Mouse (Mus musculus): ENCODE measurements around the gene Rprd1b.

The Rprd1b gene

GRCm38 (mm10) chr2:158028354-158028863 lies at the start of gene Rprd1b, which contains the start of gene Tti1:
TSS of gene Rprd1b (plus strand) at chr2:158028497.
TSS of gene Tti1 (minus strand) at chr2:158028433.
- DNase-seq (ENCODE audit: low spot score), result peak; percentile 95

GRCm38 (mm10) chr2:157979241-157979640 lies 49.1 kb upstream of the Rprd1b start:
- no peak for DNase-seq (ENCODE audit: low spot score)

GRCm38 (mm10) chr2:157982727-157983126 lies 45.6 kb upstream of the Rprd1b start:
- DNase-seq (ENCODE audit: low spot score), result no peak

GRCm38 (mm10) chr2:157983276-157983675 lies 45.0 kb upstream of the Rprd1b start:
- no peak for DNase-seq (ENCODE audit: low spot score)

- no peak for DNase-seq (ENCODE audit: low spot score)
These were observed 42.7 kb upstream of the Rprd1b start for GRCm38 (mm10) chr2:157985611-157986010.

GRCm38 (mm10) chr2:157986235-157986634 lies 42.1 kb upstream of the Rprd1b start:
- no peak for DNase-seq (ENCODE audit: low spot score)

- DNase-seq (ENCODE audit: low spot score), result no peak
These were observed 39.7 kb upstream of the Rprd1b start for GRCm38 (mm10) chr2:157988416-157989190.

GRCm38 (mm10) chr2:157989946-157990345 lies 38.4 kb upstream of the Rprd1b start:
- DNase-seq (ENCODE audit: low spot score), result no peak

GRCm38 (mm10) chr2:157991026-157991425 lies 37.3 kb upstream of the Rprd1b start:
- DNase-seq (ENCODE audit: low spot score), result no peak

- no peak for DNase-seq (ENCODE audit: low spot score)
These were observed 35.8 kb upstream of the Rprd1b start for GRCm38 (mm10) chr2:157992501-157992900.

GRCm38 (mm10) chr2:157998817-157999216 lies 29.5 kb upstream of the Rprd1b start:
- no peak for DNase-seq (ENCODE audit: low spot score)

- DNase-seq (ENCODE audit: low spot score), result no peak
These were observed 23.7 kb upstream of the Rprd1b start for GRCm38 (mm10) chr2:158004620-158005019.

GRCm38 (mm10) chr2:158005641-158006040 lies 22.7 kb upstream of the Rprd1b start:
- no peak for DNase-seq (ENCODE audit: low spot score)

- no peak for DNase-seq (ENCODE audit: low spot score)
These were observed 18.9 kb upstream of the Rprd1b start for GRCm38 (mm10) chr2:158009373-158009772.

- no peak for DNase-seq (ENCODE audit: low spot score)
These were observed 15.7 kb upstream of the Rprd1b start for GRCm38 (mm10) chr2:158012608-158013007.

GRCm38 (mm10) chr2:158017330-158017729 lies 11.0 kb upstream of the Rprd1b start:
- no peak for DNase-seq (ENCODE audit: low spot score)

- no peak for DNase-seq (ENCODE audit: low spot score)
These were observed 393 bp upstream of the Rprd1b start for GRCm38 (mm10) chr2:158027855-158028353.

- no peak for DNase-seq (ENCODE audit: low spot score)
These were observed 1.7 kb downstream of the Rprd1b start for GRCm38 (mm10) chr2:158030007-158030406.

GRCm38 (mm10) chr2:158035813-158036212 lies 7.5 kb downstream of the Rprd1b start:
- no peak for DNase-seq (ENCODE audit: low spot score)

- DNase-seq (ENCODE audit: low spot score), result no peak
These were observed 8.1 kb downstream of the Rprd1b start for GRCm38 (mm10) chr2:158036408-158036807.

- no peak for DNase-seq (ENCODE audit: low spot score)
These were observed 8.7 kb downstream of the Rprd1b start for GRCm38 (mm10) chr2:158036953-158037352.

GRCm38 (mm10) chr2:158037571-158037970 lies 9.3 kb downstream of the Rprd1b start:
- no peak for DNase-seq (ENCODE audit: low spot score)

- no peak for DNase-seq (ENCODE audit: low spot score)
These were observed 11.4 kb downstream of the Rprd1b start for GRCm38 (mm10) chr2:158039662-158040061.

- no peak for DNase-seq (ENCODE audit: low spot score)
These were observed 12.1 kb downstream of the Rprd1b start for GRCm38 (mm10) chr2:158040396-158040795.

Data from testis, postnatal 10 days (tissue).